Mouse (Mus musculus) retina, postnatal 7 days (tissue): ENCODE data around the gene Rhobtb1.

ENCODE experiments used
- DNase-seq: peaks from one replicate; pipeline ENCODE4 v3.0.0-alpha.2; 2012; ENCODE audit warnings: low read depth, low spot score

Rhobtb1 gene

GRCm38 (mm10) chr10:69245906-69246668, 94.9 kb downstream of the Rhobtb1 start:
- DNase-seq = no peak

- no peak for DNase-seq
Observed at GRCm38 (mm10) chr10:69246762-69247161, 95.5 kb downstream of the Rhobtb1 start.

DNA sequence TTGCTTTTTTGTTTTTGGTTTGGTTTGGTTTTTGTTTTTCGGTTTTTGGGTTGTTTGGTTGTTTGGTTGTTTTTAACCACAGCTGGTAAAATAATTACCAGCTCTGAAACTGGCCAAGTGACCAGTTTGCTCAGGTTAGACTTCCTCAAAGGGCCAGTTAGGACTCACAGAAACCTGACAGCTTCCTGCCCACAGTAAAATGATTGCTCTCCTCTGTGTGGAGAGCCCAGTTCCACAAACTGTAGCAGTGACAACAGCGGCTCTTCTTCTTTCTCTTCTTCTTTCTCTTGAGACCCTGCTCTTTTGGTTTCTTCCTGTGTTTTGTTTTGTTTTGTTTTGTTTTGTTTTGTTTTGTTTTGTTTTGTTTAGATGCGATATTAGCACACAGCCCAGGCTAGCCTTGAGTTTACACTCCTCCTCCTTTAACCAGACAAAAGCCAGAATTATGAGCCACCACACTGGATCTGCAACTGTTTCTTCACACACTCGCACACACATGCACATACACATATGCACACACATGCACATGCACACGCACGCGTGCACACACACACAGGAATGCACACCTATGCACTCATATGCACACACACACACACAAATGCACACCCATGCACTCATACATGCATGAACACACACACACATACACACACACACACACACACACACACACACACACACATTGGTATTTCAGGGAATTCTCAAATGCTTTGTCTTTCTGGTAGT, 96.2 kb downstream of the Rhobtb1 start:
- no peak for DNase-seq

DNA sequence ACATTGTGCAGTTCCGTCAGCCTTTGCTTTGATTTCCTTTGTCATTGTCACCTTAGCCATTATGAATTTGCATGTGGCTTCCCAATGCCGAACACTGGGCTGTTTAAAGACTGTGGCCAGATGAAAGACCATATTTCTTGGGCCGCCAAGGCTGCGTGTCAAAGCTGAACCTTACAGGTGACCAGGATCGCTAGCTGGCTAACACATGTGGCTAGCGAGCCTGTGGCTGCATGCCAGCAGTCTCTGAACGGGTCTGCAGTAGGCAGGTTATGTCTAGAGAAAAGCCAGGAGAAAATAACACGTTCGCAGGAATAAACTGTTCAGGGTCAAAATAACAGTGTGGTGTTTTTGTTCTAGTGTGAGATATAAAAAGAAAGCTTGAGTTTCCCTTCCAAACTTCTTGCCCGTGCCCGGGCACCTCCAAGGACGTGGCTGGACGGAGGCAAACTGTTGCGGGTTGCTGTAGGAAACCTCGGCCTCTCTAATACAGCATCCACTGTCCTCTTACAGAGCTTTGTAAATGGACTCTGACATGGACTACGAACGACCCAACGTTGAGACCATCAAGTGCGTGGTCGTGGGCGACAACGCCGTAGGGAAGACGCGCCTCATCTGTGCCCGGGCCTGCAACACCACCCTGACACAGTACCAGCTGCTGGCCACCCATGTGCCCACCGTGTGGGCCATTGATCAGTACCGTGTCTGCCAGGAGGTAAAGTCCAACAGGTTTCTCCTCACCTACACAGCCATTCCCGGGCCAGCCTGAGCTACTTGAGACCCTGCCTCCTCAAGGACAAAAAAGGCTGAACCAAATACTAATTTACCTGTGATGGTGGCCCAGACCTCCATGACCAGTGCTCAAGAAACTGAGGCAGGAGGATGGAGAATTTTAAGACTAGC, 97.3 kb downstream of the Rhobtb1 start:
- DNase-seq = no peak

DNA sequence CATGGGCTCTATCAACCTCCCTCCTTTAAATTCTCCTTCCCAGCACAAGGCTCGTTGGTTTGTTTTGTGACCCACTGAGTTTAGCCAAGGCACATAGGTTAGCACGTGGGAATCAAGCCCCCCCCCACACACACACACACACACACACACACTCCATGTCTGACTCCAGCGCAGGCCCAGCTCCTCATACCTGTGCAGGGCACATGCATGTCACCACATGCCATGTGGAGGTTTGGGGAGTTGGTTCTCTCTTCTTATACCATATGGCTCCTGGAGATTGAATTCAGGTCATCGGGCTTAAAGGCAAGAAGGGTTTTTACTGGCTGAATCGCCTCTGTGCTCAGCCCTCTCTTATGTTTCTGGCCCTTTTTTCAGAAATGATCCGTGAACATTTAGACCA, 100.0 kb downstream of the Rhobtb1 start:
- DNase-seq = no peak

DNA sequence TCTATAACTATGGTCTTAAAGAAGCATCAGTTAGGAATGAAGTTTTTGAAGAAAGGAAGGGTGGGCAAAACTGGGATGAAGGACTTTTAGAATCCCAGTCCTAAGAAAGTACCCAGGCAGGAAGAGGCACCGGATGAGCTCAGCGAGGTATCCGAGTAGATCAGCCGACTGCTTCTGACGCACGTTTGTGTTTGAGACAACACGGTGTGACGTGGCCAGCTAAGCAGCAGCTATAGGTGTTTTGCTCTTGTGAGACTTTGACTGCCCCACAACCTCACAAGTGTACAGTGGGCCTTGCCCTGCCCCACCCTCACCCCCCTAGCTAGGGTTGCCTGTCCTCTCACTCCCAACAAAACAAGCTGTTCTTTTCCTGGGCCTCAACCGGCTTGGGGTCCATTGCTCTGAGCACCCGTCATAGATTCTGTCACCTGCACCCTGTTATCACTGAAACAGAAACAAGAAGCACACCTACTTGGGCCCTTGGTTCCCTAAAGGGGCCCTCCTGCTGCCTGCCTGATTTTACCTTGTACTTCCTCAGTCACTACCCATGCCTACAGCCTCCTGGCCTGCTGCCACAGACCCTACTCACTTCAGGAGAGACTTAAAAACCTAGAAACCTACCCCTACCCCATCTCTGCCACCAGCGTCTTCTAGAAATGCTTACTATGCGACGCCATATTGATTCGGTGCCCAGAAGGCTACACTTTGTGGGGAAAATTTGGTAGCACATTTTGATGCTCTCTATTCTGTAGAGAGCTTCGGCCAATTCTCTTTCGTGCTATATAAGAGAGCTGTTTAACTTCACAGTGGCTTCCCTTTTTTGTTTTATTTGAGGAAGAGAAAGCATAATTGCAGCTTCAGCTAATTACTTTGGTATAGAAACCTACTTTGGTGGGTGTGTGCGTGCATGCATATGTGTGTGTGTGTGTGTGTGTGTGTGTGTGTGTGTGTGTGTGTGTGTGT, 101.2 kb downstream of the Rhobtb1 start:
- no peak for DNase-seq

DNA sequence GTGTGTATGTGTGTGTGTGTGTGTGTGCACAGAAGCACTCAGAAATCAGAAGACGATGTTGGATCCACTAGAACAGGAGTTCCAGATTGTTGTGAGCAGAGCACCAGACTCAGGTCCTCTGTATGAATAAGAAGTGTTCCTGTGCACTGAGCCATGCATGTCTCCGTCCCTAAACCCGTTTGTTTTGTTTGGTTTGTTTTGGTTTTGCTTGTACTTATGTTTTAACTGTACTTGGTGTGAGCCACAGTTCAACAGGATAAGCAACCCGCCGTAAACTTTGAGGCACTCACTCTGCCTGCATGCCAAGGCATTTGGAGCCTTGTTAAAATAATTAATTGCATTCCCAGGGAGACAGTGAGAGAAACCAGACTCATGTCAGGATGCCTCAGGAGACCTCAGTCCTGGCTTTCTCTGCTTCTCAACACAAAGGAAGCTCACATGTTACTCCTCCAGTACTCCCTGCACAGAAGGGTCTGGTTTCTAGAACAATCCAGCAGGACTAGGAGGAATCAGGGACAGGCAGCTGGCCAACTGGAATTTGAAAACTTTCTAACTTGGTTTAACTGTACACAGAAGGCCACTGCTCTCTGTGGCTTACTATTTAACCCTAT, 101.9 kb downstream of the Rhobtb1 start:
- no peak for DNase-seq

DNA sequence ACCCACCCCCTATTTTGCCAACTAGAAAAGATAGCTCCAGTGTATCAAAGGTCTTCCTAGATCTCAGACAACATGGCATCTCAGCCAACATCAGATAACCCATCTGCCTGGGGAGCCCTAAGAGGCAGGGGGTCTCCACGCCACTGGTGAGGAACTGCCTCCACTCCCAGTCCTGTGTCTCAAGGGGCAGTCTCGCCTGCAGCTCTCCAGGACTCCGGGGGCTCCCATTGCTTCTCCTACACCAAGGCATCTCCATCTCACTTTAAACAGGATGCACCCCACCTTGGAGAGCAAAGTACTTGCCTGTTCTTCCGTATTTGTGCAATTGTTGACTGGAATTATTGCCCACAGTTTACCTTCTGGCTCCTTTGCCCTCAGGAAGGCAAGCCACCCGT, 102.4 kb downstream of the Rhobtb1 start:
- no peak for DNase-seq

- DNase-seq = peak; percentile 30
Observed at GRCm38 (mm10) chr10:69254390-69254847, 103.2 kb downstream of the Rhobtb1 start.

GRCm38 (mm10) chr10:69255594-69255993, 104.4 kb downstream of the Rhobtb1 start:
- no peak for DNase-seq

- DNase-seq = no peak
Observed at GRCm38 (mm10) chr10:69257592-69258133, 106.4 kb downstream of the Rhobtb1 start.

- no peak for DNase-seq
Observed at GRCm38 (mm10) chr10:69258588-69258987, 107.4 kb downstream of the Rhobtb1 start.

GRCm38 (mm10) chr10:69259161-69259560, 107.9 kb downstream of the Rhobtb1 start:
- DNase-seq = no peak

- DNase-seq = no peak
Observed at GRCm38 (mm10) chr10:69259929-69260328, 108.7 kb downstream of the Rhobtb1 start.

DNA sequence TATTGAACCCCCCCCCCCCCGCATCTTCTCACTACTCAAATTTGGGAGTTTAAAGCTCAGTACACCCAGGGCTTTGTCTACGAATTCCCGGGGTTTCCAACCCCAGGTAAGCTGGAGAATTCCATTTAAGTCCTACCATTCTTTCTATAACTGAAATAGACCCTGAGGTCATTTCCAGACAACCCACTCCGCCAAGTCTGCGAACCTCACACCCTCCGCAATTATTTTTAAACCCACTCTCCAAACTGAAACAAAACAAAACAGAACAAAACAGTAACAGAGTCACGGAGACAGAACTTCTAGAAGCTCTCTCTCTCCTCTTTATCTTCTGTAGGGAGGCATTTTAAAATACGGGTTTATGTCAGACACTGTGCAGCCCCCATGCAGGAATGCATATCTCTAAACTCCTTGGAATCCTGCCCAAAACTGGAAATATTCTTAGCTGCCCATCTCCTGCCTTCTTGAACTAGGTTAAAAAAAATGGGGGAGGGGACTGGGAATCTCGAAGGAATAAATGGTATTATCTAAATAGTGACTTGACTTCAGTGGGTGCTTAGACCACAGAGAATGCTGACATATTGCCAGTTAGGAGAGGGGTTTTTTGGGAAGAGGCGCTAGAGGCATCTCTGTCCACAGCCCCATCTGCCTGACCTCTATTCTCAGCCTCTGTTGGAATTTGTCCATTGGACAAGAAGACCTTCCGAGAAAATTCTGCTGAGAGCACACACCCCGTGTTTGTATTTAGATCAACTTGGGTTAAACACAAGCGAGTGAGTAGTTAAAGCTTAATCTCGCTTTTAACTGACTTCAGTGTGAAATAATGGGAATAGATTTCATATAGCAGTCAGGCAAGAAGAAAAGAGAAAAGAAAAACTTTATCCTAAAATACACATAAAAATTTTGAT, 111.9 kb downstream of the Rhobtb1 start:
- DNase-seq = no peak

DNA sequence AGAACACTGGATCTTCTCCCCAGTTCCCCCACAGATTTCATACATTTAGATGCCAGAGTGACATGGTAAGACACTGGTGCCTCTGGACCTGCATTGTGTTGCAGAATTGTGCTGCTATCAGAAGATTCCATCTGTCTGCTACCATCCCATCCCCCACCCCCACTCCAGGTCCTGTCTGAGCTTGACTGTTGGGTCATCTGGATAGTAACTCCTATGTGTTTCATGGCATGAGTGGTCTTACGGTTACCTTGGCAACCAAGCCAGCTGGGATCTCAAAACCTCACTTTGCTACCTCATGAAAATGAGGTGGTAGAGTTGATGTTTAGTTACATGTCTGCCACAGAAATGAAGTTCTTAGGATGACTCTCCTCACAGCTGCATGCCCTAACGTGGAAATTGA, 112.7 kb downstream of the Rhobtb1 start:
- no peak for DNase-seq

DNA sequence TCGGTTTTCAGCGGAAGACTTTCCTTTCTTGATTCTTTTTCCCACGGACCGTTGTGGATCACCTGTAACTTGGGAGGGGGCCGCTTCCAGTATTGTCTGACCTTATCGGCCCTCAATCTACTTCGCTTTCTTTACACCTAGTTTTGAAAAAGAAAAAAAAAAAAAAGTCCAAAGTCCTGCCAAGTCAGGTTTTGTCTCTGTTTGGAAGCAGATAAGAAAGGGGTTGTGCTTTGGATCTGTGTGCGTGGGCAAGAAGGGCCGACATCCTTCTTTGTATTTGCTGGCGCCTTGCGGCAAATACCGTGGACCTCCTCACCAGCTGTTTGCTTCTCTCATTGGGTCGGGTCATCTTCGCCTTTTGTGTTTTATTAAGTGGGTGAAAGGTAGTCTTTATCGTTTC, 114.2 kb downstream of the Rhobtb1 start:
- DNase-seq = no peak

GRCm38 (mm10) chr10:69268061-69268643, 116.9 kb downstream of the Rhobtb1 start:
- DNase-seq = no peak

DNA sequence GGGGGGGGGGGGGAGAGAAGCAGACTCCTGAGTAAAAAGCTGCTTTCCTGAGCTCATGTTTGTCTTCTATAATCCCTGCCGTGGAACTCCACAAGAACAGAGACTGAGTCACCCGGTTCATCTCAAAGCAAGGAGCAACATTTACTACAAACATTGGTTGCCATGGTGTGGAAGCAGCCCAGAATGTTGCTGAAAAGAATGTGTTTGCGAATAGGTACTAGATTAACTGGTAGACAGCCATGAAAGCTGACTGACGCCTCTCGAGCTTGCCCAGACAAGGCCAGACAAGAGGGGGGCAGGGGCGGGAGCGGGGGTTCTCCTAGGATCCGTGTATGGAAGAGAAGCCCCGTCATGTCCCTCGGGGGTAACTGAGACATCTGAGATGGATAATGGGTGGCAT, 120.2 kb downstream of the Rhobtb1 start:
- no peak for DNase-seq
